Mouse (Mus musculus): Measurements from ENCODE around the gene Gm11563.

DNA sequence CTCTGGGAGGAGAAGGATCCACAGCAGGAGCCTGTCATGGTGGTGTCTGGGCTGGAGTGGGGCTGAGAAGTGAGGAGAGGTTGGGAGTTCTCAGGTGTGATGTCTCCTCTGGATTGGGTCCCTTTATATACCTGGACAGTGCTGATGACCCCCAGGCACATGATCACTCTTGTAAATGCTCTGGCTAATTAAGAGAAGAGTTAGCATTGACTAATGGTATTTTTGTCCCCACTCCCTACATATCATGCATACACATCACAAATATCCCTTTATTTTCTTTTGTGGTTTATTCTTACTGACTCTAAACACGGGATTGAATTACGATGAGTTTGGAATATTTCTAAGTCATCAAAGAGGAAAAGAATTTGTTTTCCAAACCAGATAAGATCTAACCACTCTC, 38.4 kb downstream of the Gm11563 start, which contains the start of gene Gm11562:
- no peak for TF ChIP-seq CTCF (IDR thresholded peaks at IDR 0.05; ENCODE audit: borderline replicate concordance, insufficient read depth, low read length)
- no peak for TF ChIP-seq POLR2A (IDR thresholded peaks at IDR 0.05; ENCODE audit: low read depth, low read length)

Measured in embryonic fibroblast, embryonic 13.5 days (primary cell).